Mouse (Mus musculus) naive thymus-derived CD4-positive, alpha-beta T cell, adult 5 months (primary cell): ENCODE data around the gene Las1l. TPM values are rescaled to one million over a fixed set of nuclear protein-coding genes. Genes with fewer than 3 reads are reported as not detected.

Experiments used
- polyA plus RNA-seq: library from polyadenylated mRNA; unstranded; fragments of 100-300 nt; shearing (Covaris generic); gene quantifications from one replicate; pipeline ENCODE4 v1.2.1, GENCODE M21; 2017

Las1l gene
- 150 TPM for polyA plus RNA-seq

DNA sequence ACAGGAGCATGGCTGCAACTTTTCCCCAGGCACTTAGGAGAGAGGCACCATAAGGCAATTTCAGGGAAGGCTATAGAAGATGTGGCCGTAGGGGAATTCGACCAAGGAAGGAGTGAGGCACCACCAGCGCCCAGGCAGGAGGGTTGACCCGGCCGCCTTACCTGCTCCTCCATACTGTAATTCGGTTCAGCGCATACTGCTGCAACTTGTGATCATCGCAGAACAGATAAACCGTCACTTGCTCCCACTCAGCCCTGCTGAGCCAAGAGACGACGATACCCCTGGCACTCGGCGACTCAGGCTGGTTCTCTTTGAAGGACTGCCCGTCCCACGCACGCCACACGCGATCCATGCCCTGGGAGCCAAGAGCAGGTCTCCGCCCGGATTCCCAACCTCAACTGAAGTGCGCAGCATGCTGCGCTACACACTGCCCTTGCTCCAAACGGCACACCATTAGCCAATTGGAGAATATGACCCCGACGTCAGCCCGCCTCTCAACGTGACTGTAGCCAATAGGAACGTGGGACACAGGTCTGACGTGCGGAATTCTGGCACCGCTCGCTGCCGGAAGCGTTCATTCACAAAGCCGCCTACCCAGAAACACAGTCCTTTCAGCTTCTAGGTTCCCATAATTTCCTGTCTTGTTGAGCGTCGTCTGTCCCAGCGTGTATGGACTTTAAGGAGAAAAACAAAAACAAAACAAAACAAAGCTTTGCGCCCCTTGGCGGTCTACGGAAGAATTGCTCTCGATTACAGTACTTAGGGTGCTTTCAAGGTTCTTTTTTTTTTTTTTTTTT, at the start of gene Las1l:
Gene Las1l (minus strand): TSS at position 466 of the 797 bp plus-strand sequence.

Other genes starting within 250 kb of the Las1l start
- gene Zc3h12b, start 245.3 kb downstream of the Las1l start, polyA plus RNA-seq: 2.3 TPM
- 1,214 TPM for gene Msn, start 139.1 kb upstream of the Las1l start, polyA plus RNA-seq